Mouse (Mus musculus) right cerebral cortex, postnatal 10 days (tissue): Measurements from ENCODE around the gene Bsn.
A peak's percentile ranks its signal among the peaks of the same experiment; 100 is the strongest.
"Not testable (repeated sequence)": the region's sequence is repeated elsewhere in the genome, so short reads cannot be mapped to it uniquely, and the experiment has no call there.

ENCODE experiments used
- DNase-seq, 2 experiments: peaks; one replicate each; pipeline ENCODE4 v3.0.0; 2021; ENCODE audit warnings: low spot score in 2 of 2

The Bsn gene

GRCm38 (mm10) chr9:108149817-108150216 lies 40.4 kb downstream of the Bsn start:
- no peak for DNase-seq

- no peak for DNase-seq
Measured at GRCm38 (mm10) chr9:108147606-108148005, 42.6 kb downstream of the Bsn start.

- no peak for DNase-seq
Measured at GRCm38 (mm10) chr9:108146451-108146850, 43.7 kb downstream of the Bsn start.

GRCm38 (mm10) chr9:108145740-108146139 lies 44.4 kb downstream of the Bsn start:
- DNase-seq, result no peak

GRCm38 (mm10) chr9:108144371-108145270 lies 45.6 kb downstream of the Bsn start:
- DNase-seq, result peak in 1 of 2 experiments; percentile 37

GRCm38 (mm10) chr9:108143470-108143869 lies 46.7 kb downstream of the Bsn start:
- DNase-seq, result no peak

- DNase-seq, result peak in 1 of 2 experiments; percentile 42
Measured at GRCm38 (mm10) chr9:108141387-108141786, 48.8 kb downstream of the Bsn start.

- DNase-seq, result peak in 1 of 2 experiments; percentile 47
Measured at GRCm38 (mm10) chr9:108139963-108140695, 50.1 kb downstream of the Bsn start.

- DNase-seq, result peak; percentile 61 to 66
Measured at GRCm38 (mm10) chr9:108139169-108139962, 50.8 kb downstream of the Bsn start.

- no peak for DNase-seq
Measured at GRCm38 (mm10) chr9:108138118-108138517, 52.1 kb downstream of the Bsn start.

GRCm38 (mm10) chr9:108137523-108137922 lies 52.7 kb downstream of the Bsn start:
- DNase-seq, result peak; percentile 88 to 91

- DNase-seq, result peak; percentile 72 to 81
Measured at GRCm38 (mm10) chr9:108136930-108137462, 53.2 kb downstream of the Bsn start.

- DNase-seq, result peak in 1 of 2 experiments; percentile 39
Measured at GRCm38 (mm10) chr9:108136225-108136624, 54.0 kb downstream of the Bsn start.

GRCm38 (mm10) chr9:108135679-108136078 lies 54.5 kb downstream of the Bsn start:
- DNase-seq, result not testable (repeated sequence)

GRCm38 (mm10) chr9:108133478-108133877 lies 56.7 kb downstream of the Bsn start:
- no peak for DNase-seq

- no peak for DNase-seq
Measured at GRCm38 (mm10) chr9:108132373-108132772, 57.8 kb downstream of the Bsn start.

- DNase-seq, result no peak
Measured at GRCm38 (mm10) chr9:108131502-108131901, 58.7 kb downstream of the Bsn start.

GRCm38 (mm10) chr9:108129042-108129948 lies 60.9 kb downstream of the Bsn start:
- no peak for DNase-seq

GRCm38 (mm10) chr9:108128248-108128647 lies 61.9 kb downstream of the Bsn start:
- peak; percentile 66 to 70 for DNase-seq

GRCm38 (mm10) chr9:108126436-108127180 lies 63.6 kb downstream of the Bsn start:
- DNase-seq, result peak in 1 of 2 experiments; percentile 36
